Comparison of ENCODE assay signal across 8 mouse cellular contexts in genomic region chr3:87816646-87817093, GRCm38 (mm10). TPM values are rescaled to one million over a fixed set of nuclear protein-coding genes. Genes with fewer than 3 reads are reported as not detected.
DNase-seq lines count a peak whose midpoint lies in the region; ATAC-seq lines count a peak whose summit lies in the region.

No protein-coding gene starts in this region.

- no peak overlapping the region for H3K4me2 ChIP-seq in lung, embryonic 16.5 days (ENCODE audit: low read depth, low read length)

- H3K9ac ChIP-seq in lung, embryonic 16.5 days (ENCODE audit: low read length): no peak overlapping the region

- ATAC-seq in frontal cortex, adult (ENCODE audit: low TSS enrichment): peak; percentile 84
- peak; percentile 69 for ATAC-seq in lung, embryonic 16.5 days (ENCODE audit: low read depth)

- peaks cover 83% of the 10 kb centered on the region for H3K27me3 ChIP-seq in hindbrain, embryonic 10.5 days (ENCODE audit: insufficient read depth, poor library complexity, severe bottlenecking)
- peaks cover 18% of the 10 kb centered on the region for H3K27me3 ChIP-seq in lung, embryonic 16.5 days (ENCODE audit: control insufficient read depth, insufficient read depth, low read depth, low read length)

- H3K36me3 ChIP-seq in hindbrain, embryonic 10.5 days: no peaks in the 10 kb centered on the region
- H3K36me3 ChIP-seq in lung, embryonic 16.5 days (ENCODE audit: control insufficient read depth, insufficient read depth, low read length): no peaks in the 10 kb centered on the region

- 0 out of 2 replicates have a peak, but pooled peaks cover 3% of the 10 kb centered on the region for H3K4me1 ChIP-seq in hindbrain, embryonic 10.5 days (replicated peaks)
- no peaks in the 10 kb centered on the region for H3K4me1 ChIP-seq in lung, embryonic 16.5 days (replicated peaks; ENCODE audit: control insufficient read depth, insufficient read depth, low read length)

- 6% methylated on average over 12 of the region's 12 CpGs for WGBS in hindbrain, embryonic 10.5 days
- 2% methylated on average over 12 of the region's 12 CpGs for WGBS in lung, embryonic 16.5 days

- H3K9me3 ChIP-seq in hindbrain, embryonic 10.5 days: no peaks in the 10 kb centered on the region
- H3K9me3 ChIP-seq in lung, embryonic 16.5 days (ENCODE audit: control insufficient read depth, low read length): no peaks in the 10 kb centered on the region

- DNase-seq in Muller cell, postnatal 12 days (ENCODE audit: inconsistent ontology term): peak; percentile 48
- peak; percentile 73 for DNase-seq in cerebellum, adult 8-10 months
- DNase-seq in hindbrain, embryonic 10.5 days (ENCODE audit: low spot score): peak; percentile 78
- DNase-seq in layer of hippocampus, adult 8-10 months (ENCODE audit: low spot score in 2 of 2): peak; percentile 44 to 72
- peak; percentile 75 for DNase-seq in ovary, postnatal 14 days (ENCODE audit: low spot score)
- peak; percentile 73 for DNase-seq in thymus, postnatal 25 days

- H3K27ac ChIP-seq in hindbrain, embryonic 10.5 days: no peak overlapping the region
- H3K27ac ChIP-seq in lung, embryonic 16.5 days (ENCODE audit: low read length): no peak overlapping the region

- H3K4me3 ChIP-seq in hindbrain, embryonic 10.5 days: no peak overlapping the region
- H3K4me3 ChIP-seq in lung, embryonic 16.5 days (ENCODE audit: low read length): no peak overlapping the region

RNA-seq across cellular contexts. Expression of gene Pear1, which starts 7.4 kb away (rescaled TPM):
- polyA plus RNA-seq in hindbrain, embryonic 10.5 days (2016; fragmentation: Nextera tagmentation; extraction: Ambion mirVana): 19.6 and 19.9 TPM in 2 replicates
- 10 to 100 TPM; 10.5 to 12.7 (median 12.2) TPM for total RNA-seq in layer of hippocampus, adult 8-10 months (2022)
- 32.4 and 34.5 TPM in 2 replicates for polyA plus RNA-seq in lung, embryonic 16.5 days (2015; fragmentation: Nextera tagmentation; extraction: Ambion mirVana)

RNA-seq across cellular contexts. Expression of gene Insrr, which starts 19.9 kb away (rescaled TPM):
- polyA plus RNA-seq in hindbrain, embryonic 10.5 days (2016; fragmentation: Nextera tagmentation; extraction: Ambion mirVana): 0.48 and 0.72 TPM in 2 replicates
- under 1 TPM; 0.49 to 1.00 (median 0.68) TPM for total RNA-seq in layer of hippocampus, adult 8-10 months (2022)
- polyA plus RNA-seq in lung, embryonic 16.5 days (2015; fragmentation: Nextera tagmentation; extraction: Ambion mirVana): 0.04 and 0.23 TPM in 2 replicates

RNA-seq across cellular contexts. Expression of gene Ntrk1, which starts 21.7 kb away (rescaled TPM):
- polyA plus RNA-seq in hindbrain, embryonic 10.5 days (2016; fragmentation: Nextera tagmentation; extraction: Ambion mirVana): 9.0 and 23.4 TPM in 2 replicates
- under 1 TPM; 0.13 to 0.20 (median 0.17) TPM for total RNA-seq in layer of hippocampus, adult 8-10 months (2022)
- polyA plus RNA-seq in lung, embryonic 16.5 days (2015; fragmentation: Nextera tagmentation; extraction: Ambion mirVana): 1.5 and 1.6 TPM in 2 replicates

RNA-seq across cellular contexts. Expression of gene Sh2d2a, which starts 29.9 kb away (rescaled TPM):
- 0.06 and 0.21 TPM in 2 replicates for polyA plus RNA-seq in hindbrain, embryonic 10.5 days (2016; fragmentation: Nextera tagmentation; extraction: Ambion mirVana)
- total RNA-seq in layer of hippocampus, adult 8-10 months (2022): not detected
- 0.36 and 2.0 TPM in 2 replicates for polyA plus RNA-seq in lung, embryonic 16.5 days (2015; fragmentation: Nextera tagmentation; extraction: Ambion mirVana)
